Mouse (Mus musculus) thymus, adult 2 months (tissue): ENCODE data around the gene Ppfibp2.

Experiments used
- CTCF ChIP-seq: fragments of 200-500 bp; IDR thresholded peaks from 2 replicates; pipeline ENCODE4 v1.5.1; 2012; ENCODE audit warnings: mild to moderate bottlenecking, control low read depth, low read length, moderate library complexity, borderline replicate concordance; ENCODE audit not compliant: control insufficient read depth, poor library complexity, insufficient read depth; ENCODE audit errors: extremely low read depth
- POLR2A ChIP-seq: fragments of 200-500 bp; IDR thresholded peaks from 2 replicates; pipeline ENCODE4 v1.6.1; 2012; ENCODE audit warnings: mild to moderate bottlenecking, low read length, control low read depth, moderate library complexity; ENCODE audit not compliant: control insufficient read depth, poor library complexity, insufficient read depth; ENCODE audit errors: extremely low read depth

DNA sequence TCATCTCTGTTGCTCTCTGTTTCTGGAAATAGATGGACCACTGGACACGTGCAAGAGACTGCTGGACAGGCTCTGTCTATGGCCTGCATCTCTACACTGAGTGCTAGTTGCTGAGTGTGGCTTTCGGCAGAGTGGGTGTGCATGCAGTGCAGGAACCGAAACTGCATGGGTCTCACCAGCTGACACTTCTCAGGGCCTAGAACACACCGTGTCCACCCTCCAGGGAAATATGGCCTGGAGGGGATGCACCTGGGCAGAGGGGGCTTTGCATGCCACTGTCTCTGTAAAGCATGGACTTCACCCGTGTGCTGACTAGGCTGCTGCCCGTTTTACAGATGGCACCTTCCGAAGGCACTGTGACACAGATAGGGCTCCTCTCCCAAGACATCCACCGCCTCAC is 151.0 kb downstream of the Ppfibp2 start:
- TF ChIP-seq CTCF (no peak), POLR2A (no peak)
